ENCODE assay signal across 8 mouse cellular contexts in genomic region chr9:57640384-57640783, GRCm38 (mm10). TPM values are rescaled to one million over a fixed set of nuclear protein-coding genes. Genes with fewer than 3 reads are reported as not detected.
DNase-seq lines count a peak whose midpoint lies in the region; ATAC-seq lines count a peak whose summit lies in the region.

No protein-coding gene starts in this region.

- no peaks in the 10 kb centered on the region for H3K9me3 ChIP-seq in embryonic facial prominence, embryonic 12.5 days
- no peaks in the 10 kb centered on the region for H3K9me3 ChIP-seq in heart, embryonic 12.5 days (replicated peaks)
- no peaks in the 10 kb centered on the region for H3K9me3 ChIP-seq in kidney, embryonic 15.5 days (replicated peaks)

- no peaks in the 10 kb centered on the region for H3K27me3 ChIP-seq in embryonic facial prominence, embryonic 12.5 days
- no peaks in the 10 kb centered on the region for H3K27me3 ChIP-seq in heart, embryonic 12.5 days (replicated peaks)
- H3K27me3 ChIP-seq in kidney, embryonic 15.5 days, result no peaks in the 10 kb centered on the region

- peaks cover 8% of the 10 kb centered on the region; the same call in 1 of the 2 replicates for H3K36me3 ChIP-seq in embryonic facial prominence, embryonic 12.5 days
- peaks cover 5% of the 10 kb centered on the region; the same call in 1 of the 2 replicates for H3K36me3 ChIP-seq in heart, embryonic 12.5 days
- H3K36me3 ChIP-seq in kidney, embryonic 15.5 days, result peaks cover 9% of the 10 kb centered on the region

- H3K4me1 ChIP-seq in embryonic facial prominence, embryonic 12.5 days, result peaks cover 73% of the 10 kb centered on the region
- H3K4me1 ChIP-seq in heart, embryonic 12.5 days (replicated peaks), result peaks cover 84% of the 10 kb centered on the region
- H3K4me1 ChIP-seq in kidney, embryonic 15.5 days, result peaks cover 83% of the 10 kb centered on the region

- no peak; the same call in 1 of the 2 replicates for ATAC-seq in embryonic facial prominence, embryonic 12.5 days (ENCODE audit: insufficient number of reproducible peaks, insufficient read depth, low FRiP score, low TSS enrichment)
- ATAC-seq in heart, embryonic 12.5 days (ENCODE audit: insufficient number of reproducible peaks, low FRiP score), result peak; percentile 15; the same call in 1 of the 2 replicates
- peak; percentile 40 for ATAC-seq in kidney, embryonic 15.5 days (replicated peaks; ENCODE audit: low FRiP score)

- 8% methylated on average over 15 of the region's 15 CpGs for WGBS in embryonic facial prominence, embryonic 12.5 days
- 20% methylated on average over 15 of the region's 15 CpGs for WGBS in heart, embryonic 12.5 days
- 4% methylated on average over 15 of the region's 15 CpGs for WGBS in kidney, embryonic 15.5 days

- DNase-seq in right cerebral cortex, adult 18-20 months, result peak; percentile 39
- DNase-seq in right cerebral cortex, postnatal 36 days (ENCODE audit: low spot score in 2 of 2), result no peak
- DNase-seq in lung, postnatal 36 days, result peak; percentile 93
- peak; percentile 74 to 82 for DNase-seq in spleen, postnatal 14 days (ENCODE audit: low spot score in 2 of 2)
- DNase-seq in cerebellum, adult 9-11 months, result no peak

- H3K27ac ChIP-seq in embryonic facial prominence, embryonic 12.5 days, result peak overlapping the region; percentile 87
- H3K27ac ChIP-seq in heart, embryonic 12.5 days (ENCODE audit: poor library complexity, severe bottlenecking), result peak overlapping the region; percentile 75
- H3K27ac ChIP-seq in kidney, embryonic 15.5 days, result peak overlapping the region; percentile 90

- no peak overlapping the region for H3K9ac ChIP-seq in embryonic facial prominence, embryonic 12.5 days
- H3K9ac ChIP-seq in heart, embryonic 12.5 days, result peak overlapping the region; percentile 57
- H3K9ac ChIP-seq in kidney, embryonic 15.5 days, result 0 out of 2 replicates have a peak overlapping the region, but pooled peaks have one; percentile 8

- H3K4me3 ChIP-seq in embryonic facial prominence, embryonic 12.5 days, result peak overlapping the region; percentile 6; the same call in 1 of the 2 replicates
- peak overlapping the region; percentile 24 for H3K4me3 ChIP-seq in heart, embryonic 12.5 days
- H3K4me3 ChIP-seq in kidney, embryonic 15.5 days (replicated peaks), result peak overlapping the region; percentile 9

- peak overlapping the region; percentile 37 for H3K4me2 ChIP-seq in embryonic facial prominence, embryonic 12.5 days (replicated peaks)
- H3K4me2 ChIP-seq in heart, embryonic 12.5 days, result peak overlapping the region; percentile 60
- H3K4me2 ChIP-seq in kidney, embryonic 15.5 days, result peak overlapping the region; percentile 44

RNA-seq across cellular contexts. Expression of gene Csk, which starts 13.0 kb away (rescaled TPM):
- polyA plus RNA-seq in embryonic facial prominence, embryonic 12.5 days (2016; fragmentation: Nextera tagmentation; extraction: Ambion mirVana), result 38.0 and 41.1 TPM in 2 replicates
- 16.4 TPM in 2 replicates for polyA plus RNA-seq in heart, embryonic 12.5 days (2016; fragmentation: Nextera tagmentation; extraction: Ambion mirVana)
- polyA plus RNA-seq in kidney, embryonic 15.5 days (2015; fragmentation: Nextera tagmentation; extraction: Ambion mirVana), result 27.2 and 27.9 TPM in 2 replicates

RNA-seq across cellular contexts. Expression of gene Lman1l, which starts 19.8 kb away (rescaled TPM):
- not detected in 2 replicates for polyA plus RNA-seq in embryonic facial prominence, embryonic 12.5 days (2016; fragmentation: Nextera tagmentation; extraction: Ambion mirVana)
- polyA plus RNA-seq in heart, embryonic 12.5 days (2016; fragmentation: Nextera tagmentation; extraction: Ambion mirVana), result not detected in 2 replicates
- polyA plus RNA-seq in kidney, embryonic 15.5 days (2015; fragmentation: Nextera tagmentation; extraction: Ambion mirVana), result not detected in 2 replicates

RNA-seq across cellular contexts. Expression of gene Cplx3, which starts 34.3 kb away (rescaled TPM):
- polyA plus RNA-seq in embryonic facial prominence, embryonic 12.5 days (2016; fragmentation: Nextera tagmentation; extraction: Ambion mirVana), result 0.10 and 0.75 TPM in 2 replicates
- not detected in 2 replicates for polyA plus RNA-seq in heart, embryonic 12.5 days (2016; fragmentation: Nextera tagmentation; extraction: Ambion mirVana)
- polyA plus RNA-seq in kidney, embryonic 15.5 days (2015; fragmentation: Nextera tagmentation; extraction: Ambion mirVana), result not detected in 2 replicates

RNA-seq across cellular contexts. Expression of gene Cyp1a2, which starts 43.1 kb away (rescaled TPM):
- polyA plus RNA-seq in embryonic facial prominence, embryonic 12.5 days (2016; fragmentation: Nextera tagmentation; extraction: Ambion mirVana), result not detected in 2 replicates
- polyA plus RNA-seq in heart, embryonic 12.5 days (2016; fragmentation: Nextera tagmentation; extraction: Ambion mirVana), result not detected in 2 replicates
- not detected in 2 replicates for polyA plus RNA-seq in kidney, embryonic 15.5 days (2015; fragmentation: Nextera tagmentation; extraction: Ambion mirVana)

RNA-seq across cellular contexts. Expression of gene Cyp1a1, which starts 47.3 kb away (rescaled TPM):
- not detected in 2 replicates for polyA plus RNA-seq in embryonic facial prominence, embryonic 12.5 days (2016; fragmentation: Nextera tagmentation; extraction: Ambion mirVana)
- not detected in 2 replicates for polyA plus RNA-seq in heart, embryonic 12.5 days (2016; fragmentation: Nextera tagmentation; extraction: Ambion mirVana)
- 0.08 and 0.22 TPM in 2 replicates for polyA plus RNA-seq in kidney, embryonic 15.5 days (2015; fragmentation: Nextera tagmentation; extraction: Ambion mirVana)

Comparison
In these comparisons a context has a peak if more than half of its experiments do, and no peak if none do; other contexts are left out.
1. DNase-seq: peak in right cerebral cortex, adult 18-20 months (single experiment), lung, postnatal 36 days (single experiment) and spleen, postnatal 14 days (2 of 2); none in right cerebral cortex, postnatal 36 days (0 of 2) and cerebellum, adult 9-11 months (single experiment).
2. Peak in every context shown above with its lines, with median percentiles within 50 percentile points of each other: H3K27ac ChIP-seq, H3K4me2 ChIP-seq and H3K4me3 ChIP-seq.